ENCODE assay signal across 20 mouse cellular contexts in the genomic region with DNA sequence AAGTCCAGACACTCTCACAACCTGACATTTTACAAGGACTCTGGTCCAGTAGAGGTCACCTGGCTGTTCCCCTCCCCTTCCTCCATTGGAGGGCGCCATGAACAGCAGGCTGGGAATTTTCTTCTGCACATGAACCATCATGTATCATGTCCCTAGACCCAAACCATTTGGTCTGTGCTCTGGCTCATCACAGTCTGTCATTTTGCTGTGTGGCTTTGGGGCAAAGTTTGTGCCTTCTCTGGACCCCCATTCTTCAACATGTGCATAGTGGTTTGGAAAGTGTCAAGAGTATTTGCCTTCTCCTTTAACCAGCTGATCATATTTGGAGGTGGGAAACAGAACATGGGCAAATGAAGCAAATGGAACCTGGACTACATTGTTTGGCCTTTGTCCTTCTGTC. TPM values are rescaled to one million over a fixed set of nuclear protein-coding genes. Genes with fewer than 3 reads are reported as not detected.
"Had no signal": no experiment of that assay in that cellular context is flagged by ENCODE, and none has a peak within 500 bp of the region (broad histone marks: within the 10 kb centered on the region; RNA-seq: fewer than 3 reads in every experiment).

No protein-coding gene starts in this region.

- DNase-seq: kidney, adult 11 months; kidney, postnatal 10 days; layer of hippocampus, adult 9-11 months; liver, embryonic 13.5 days; lung, embryonic 14.5 days; retina, postnatal 1 day; right cerebral cortex, postnatal 25 days; spleen, adult 18-20 months; thymus, adult 18-20 months; thymus, postnatal 36 days had no signal

- ATAC-seq: lung, postnatal 0 days; midbrain, embryonic 15.5 days had no signal

- H3K27ac ChIP-seq: layer of hippocampus, adult 2 months; liver, embryonic 13.5 days; macrophage; midbrain, embryonic 15.5 days; neural tube, embryonic 13.5 days; stomach, embryonic 15.5 days had no signal

- H3K36me3 ChIP-seq: liver, embryonic 13.5 days; midbrain, embryonic 15.5 days; neural tube, embryonic 13.5 days; stomach, embryonic 15.5 days had no signal

- H3K9me3 ChIP-seq: liver, embryonic 13.5 days; midbrain, embryonic 15.5 days; neural tube, embryonic 13.5 days; stomach, embryonic 15.5 days had no signal

- H3K4me1 ChIP-seq: liver, embryonic 13.5 days; midbrain, embryonic 15.5 days; stomach, embryonic 15.5 days had no signal

- H3K27me3 ChIP-seq: liver, embryonic 13.5 days; midbrain, embryonic 15.5 days; neural tube, embryonic 13.5 days; stomach, embryonic 15.5 days had no signal

- H3K4me3 ChIP-seq: layer of hippocampus, adult 2 months; liver, embryonic 13.5 days; midbrain, embryonic 15.5 days; myocyte; neural tube, embryonic 13.5 days; stomach, embryonic 15.5 days had no signal

- H3K4me2 ChIP-seq: liver, embryonic 13.5 days; lung, embryonic 14.5 days; midbrain, embryonic 15.5 days; neural tube, embryonic 13.5 days; stomach, embryonic 15.5 days had no signal

- H3K9ac ChIP-seq: liver, embryonic 13.5 days; lung, embryonic 14.5 days; midbrain, embryonic 15.5 days; neural tube, embryonic 13.5 days; stomach, embryonic 15.5 days had no signal

RNA-seq across cellular contexts. Expression of gene Wnt5a, which starts 27.0 kb away (rescaled TPM):
- total RNA-seq: megakaryocyte, adult 5-6 weeks; monocyte, adult 5-6 weeks; neutrophil, adult 5-6 weeks had no signal
- polyA plus RNA-seq: macrophage had no signal
